Mouse (Mus musculus) inflammation-experienced regulatory T-cells, adult 16 weeks (primary cell): ENCODE measurements around the gene Serpina3i. TPM values are rescaled to one million over a fixed set of nuclear protein-coding genes. Genes with fewer than 3 reads are reported as not detected.

Experiments
- polyA plus RNA-seq: library from polyadenylated mRNA; unstranded; fragments of 100-300 nt; shearing (Covaris generic); gene quantifications from one replicate; pipeline ENCODE4 v1.2.1, GENCODE M21; 2017

The Serpina3i gene
- not detected for polyA plus RNA-seq

GRCm38 (mm10) chr12:104262863-104263262, at the start of gene Serpina3i:
Gene Serpina3i, plus strand, starts transcription at chr12:104263122.

GRCm38 (mm10) chr12:104214445-104214753, 48.5 kb upstream of the Serpina3i start, which contains the start of gene Serpina3f:
Gene Serpina3f, plus strand, starts transcription at chr12:104214544.

GRCm38 (mm10) chr12:104235915-104236314, 27.0 kb upstream of the Serpina3i start, which contains the start of gene Serpina3g:
Gene Serpina3g, plus strand, starts transcription at chr12:104236245.

GRCm38 (mm10) chr12:104314253-104314652, 51.3 kb downstream of the Serpina3i start, which contains the start of gene Serpina3j:
Gene Serpina3j, plus strand, starts transcription at chr12:104314553.

Other genes with a start within 250 kb of the Serpina3i start
- gene Serpina9, start 249.4 kb upstream of the Serpina3i start, polyA plus RNA-seq = 11.3 TPM
- gene Serpina12, start 218.7 kb upstream of the Serpina3i start, polyA plus RNA-seq = 0.28 TPM
- gene Serpina5, start 162.0 kb upstream of the Serpina3i start, polyA plus RNA-seq = not detected
- gene Serpina3a, start 150.4 kb upstream of the Serpina3i start, polyA plus RNA-seq = not detected
- not detected for gene Serpina3b, start 135.1 kb upstream of the Serpina3i start, polyA plus RNA-seq
- not detected for gene Serpina3c, start 109.3 kb upstream of the Serpina3i start, polyA plus RNA-seq
- gene Serpina3f, start 48.6 kb upstream of the Serpina3i start, polyA plus RNA-seq = 13.8 TPM
- gene Serpina3g, start 26.9 kb upstream of the Serpina3i start, polyA plus RNA-seq = 383 TPM
- gene Serpina3j, start 51.4 kb downstream of the Serpina3i start, polyA plus RNA-seq = not detected
- not detected for gene Serpina3k, start 75.4 kb downstream of the Serpina3i start, polyA plus RNA-seq
- gene Serpina3m, start 75.4 kb downstream of the Serpina3i start, polyA plus RNA-seq = not detected
- not detected for gene Serpina3n, start 143.6 kb downstream of the Serpina3i start, polyA plus RNA-seq
- gene Gsc, start 210.2 kb downstream of the Serpina3i start, polyA plus RNA-seq = not detected